ENCODE assay signal across 8 mouse cellular contexts in genomic region chr4:22490016-22490638, GRCm38 (mm10). TPM values are rescaled to one million over a fixed set of nuclear protein-coding genes. Genes with fewer than 3 reads are reported as not detected.
DNase-seq lines count a peak whose midpoint lies in the region; ATAC-seq lines count a peak whose summit lies in the region.

No protein-coding gene starts in this region.

- H3K27ac ChIP-seq in embryonic facial prominence, embryonic 10.5 days (replicated peaks) = peak overlapping the region; percentile 82
- peak overlapping the region; percentile 100 for H3K27ac ChIP-seq in hindbrain, embryonic 13.5 days
- H3K27ac ChIP-seq in stomach, embryonic 15.5 days = no peak overlapping the region

- no peak for ATAC-seq in hindbrain, embryonic 13.5 days (ENCODE audit: low FRiP score)
- no peak for ATAC-seq in stomach, embryonic 15.5 days (ENCODE audit: insufficient read depth, low FRiP score, low read depth)
- ATAC-seq in erythroid progenitor cell, adult 5-6 weeks (replicated peaks; ENCODE audit: low FRiP score, poor library complexity, severe bottlenecking) = no peak

- H3K4me2 ChIP-seq in hindbrain, embryonic 13.5 days = peak overlapping the region; percentile 99
- peak overlapping the region; percentile 69 for H3K4me2 ChIP-seq in stomach, embryonic 15.5 days

- H3K9me3 ChIP-seq in embryonic facial prominence, embryonic 10.5 days = no peaks in the 10 kb centered on the region
- no peaks in the 10 kb centered on the region for H3K9me3 ChIP-seq in hindbrain, embryonic 13.5 days
- no peaks in the 10 kb centered on the region for H3K9me3 ChIP-seq in stomach, embryonic 15.5 days

- under 1% methylated on average over 36 of the region's 36 CpGs for WGBS in embryonic facial prominence, embryonic 10.5 days
- under 1% methylated on average over 36 of the region's 36 CpGs for WGBS in hindbrain, embryonic 13.5 days
- WGBS in stomach, embryonic 15.5 days = under 1% methylated on average over 36 of the region's 36 CpGs

- H3K9ac ChIP-seq in hindbrain, embryonic 13.5 days = peak overlapping the region; percentile 80
- H3K9ac ChIP-seq in stomach, embryonic 15.5 days = no peak overlapping the region

- peaks cover 54% of the 10 kb centered on the region for H3K4me1 ChIP-seq in embryonic facial prominence, embryonic 10.5 days
- peaks cover 37% of the 10 kb centered on the region for H3K4me1 ChIP-seq in hindbrain, embryonic 13.5 days (replicated peaks)
- peaks cover 38% of the 10 kb centered on the region for H3K4me1 ChIP-seq in stomach, embryonic 15.5 days

- DNase-seq in layer of hippocampus, postnatal 10 days (ENCODE audit: low spot score in 2 of 2) = peak; percentile 31 to 61
- DNase-seq in layer of hippocampus, adult 8-10 months (ENCODE audit: low spot score in 2 of 2) = no peak
- peak; percentile 62 for DNase-seq in embryonic facial prominence, embryonic 10.5 days (ENCODE audit: low spot score)
- DNase-seq in mesoderm, embryonic 11.5 days (ENCODE audit: low read depth, low spot score) = peak; percentile 54
- no peak for DNase-seq in cerebellum, adult 9-10 months

- H3K27me3 ChIP-seq in embryonic facial prominence, embryonic 10.5 days (replicated peaks; ENCODE audit: low read depth, poor library complexity, severe bottlenecking) = peaks cover 100% of the 10 kb centered on the region
- peaks cover 4% of the 10 kb centered on the region for H3K27me3 ChIP-seq in hindbrain, embryonic 13.5 days
- peaks cover 87% of the 10 kb centered on the region for H3K27me3 ChIP-seq in stomach, embryonic 15.5 days (replicated peaks)

- peak overlapping the region; percentile 70 for H3K4me3 ChIP-seq in embryonic facial prominence, embryonic 10.5 days
- peak overlapping the region; percentile 94 for H3K4me3 ChIP-seq in hindbrain, embryonic 13.5 days
- peak overlapping the region; percentile 43 for H3K4me3 ChIP-seq in stomach, embryonic 15.5 days (replicated peaks)

- H3K36me3 ChIP-seq in embryonic facial prominence, embryonic 10.5 days (replicated peaks) = no peaks in the 10 kb centered on the region
- H3K36me3 ChIP-seq in hindbrain, embryonic 13.5 days = no peaks in the 10 kb centered on the region
- H3K36me3 ChIP-seq in stomach, embryonic 15.5 days = no peaks in the 10 kb centered on the region

RNA-seq across cellular contexts. Expression of gene Pou3f2, which starts 2.0 kb away (rescaled TPM):
- 10 to 100 TPM; 10.7 TPM for total RNA-seq in layer of hippocampus, postnatal 10 days (2021)
- 10 to 100 TPM in 2 of 4 experiments, 1 to 10 TPM in 2; 9.0 to 10.6 (median 10.0) TPM for total RNA-seq in layer of hippocampus, adult 8-10 months (2022)
- 3.4 and 11.1 TPM in 2 replicates for polyA plus RNA-seq in embryonic facial prominence, embryonic 10.5 days (2016; fragmentation: Nextera tagmentation; extraction: Ambion mirVana)
- polyA plus RNA-seq in hindbrain, embryonic 13.5 days (2015; fragmentation: Nextera tagmentation; extraction: Ambion mirVana) = 34.5 and 42.6 TPM in 2 replicates
- 0.03 and 0.12 TPM in 2 replicates for polyA plus RNA-seq in stomach, embryonic 15.5 days (2015; fragmentation: Nextera tagmentation; extraction: Ambion mirVana)
- total RNA-seq in erythroid progenitor cell, adult 5-6 weeks (2015; ENCODE audit: low replicate concordance) = not detected in 2 replicates
- not detected in 2 replicates for total RNA-seq in erythroid progenitor cell, adult 5-6 weeks (2017; ENCODE audit: low replicate concordance)

Comparison
In these comparisons a context has a peak if more than half of its experiments do, and no peak if none do; other contexts are left out.
1. DNase-seq: peak in layer of hippocampus, postnatal 10 days (2 of 2), embryonic facial prominence, embryonic 10.5 days (single experiment) and mesoderm, embryonic 11.5 days (single experiment); none in layer of hippocampus, adult 8-10 months (0 of 2) and cerebellum, adult 9-10 months (single experiment).
2. H3K4me3 ChIP-seq: peak in every context shown above with its lines; median percentile 94 in hindbrain, embryonic 13.5 days; 70 in embryonic facial prominence, embryonic 10.5 days; 43 in stomach, embryonic 15.5 days.
3. RNA of gene Pou3f2, which starts 2.0 kb away (total RNA-seq): 10.7 TPM in layer of hippocampus, postnatal 10 days and 9.0 to 10.6 TPM in layer of hippocampus, adult 8-10 months; not detected in erythroid progenitor cell, adult 5-6 weeks; every median in the first group is over 10 times any median in the second.